Mouse (Mus musculus) liver (tissue): Measurements from ENCODE around the gene Gm17783.
"Not testable (repeated sequence)": the region's sequence is repeated elsewhere in the genome, so short reads cannot be mapped to it uniquely, and the experiment has no call there.

Experiments
- DNase-seq: peaks from one replicate; pipeline ENCODE4 v3.0.0-alpha.2; 2020; ENCODE audit warnings: mixed read lengths

Gene Gm17783

GRCm38 (mm10) chr16:45531950-45532349, at the start of gene Gm17783:
TSS of gene Gm17783 (minus strand) at chr16:45532050.
- DNase-seq: no peak

GRCm38 (mm10) chr16:45579883-45580282, 48.0 kb upstream of the Gm17783 start:
- DNase-seq: no peak

GRCm38 (mm10) chr16:45572307-45572706, 40.5 kb upstream of the Gm17783 start:
- DNase-seq: no peak

- no peak for DNase-seq
Measured at GRCm38 (mm10) chr16:45561747-45562146, 29.9 kb upstream of the Gm17783 start.

GRCm38 (mm10) chr16:45551579-45551978, 19.7 kb upstream of the Gm17783 start:
- DNase-seq: no peak

GRCm38 (mm10) chr16:45547982-45548381, 16.1 kb upstream of the Gm17783 start:
- no peak for DNase-seq

GRCm38 (mm10) chr16:45544341-45544740, 12.5 kb upstream of the Gm17783 start:
- DNase-seq: no peak

- no peak for DNase-seq
Measured at GRCm38 (mm10) chr16:45542108-45542507, 10.3 kb upstream of the Gm17783 start.

GRCm38 (mm10) chr16:45538342-45538741, 6.5 kb upstream of the Gm17783 start:
- not testable (repeated sequence) for DNase-seq

- DNase-seq: no peak
Measured at GRCm38 (mm10) chr16:45535009-45535408, 3.2 kb upstream of the Gm17783 start, which contains the start of gene Slc9c1. TSS of gene Slc9c1 (plus strand) at chr16:45535309.

GRCm38 (mm10) chr16:45525551-45525950, 6.3 kb downstream of the Gm17783 start:
- no peak for DNase-seq

- DNase-seq: no peak
Measured at GRCm38 (mm10) chr16:45495326-45495725, 36.5 kb downstream of the Gm17783 start.

- DNase-seq: no peak
Measured at GRCm38 (mm10) chr16:45492927-45493326, 38.9 kb downstream of the Gm17783 start, which contains the start of gene Gm609. TSS of gene Gm609 (minus strand) at chr16:45492969.

GRCm38 (mm10) chr16:45476991-45477390, 54.9 kb downstream of the Gm17783 start:
- no peak for DNase-seq

- DNase-seq: not testable (repeated sequence)
Measured at GRCm38 (mm10) chr16:45471836-45472235, 60.0 kb downstream of the Gm17783 start.
